Mouse (Mus musculus) lung, adult 2 months (tissue): ENCODE measurements around the gene St7.

Source experiments
- CTCF ChIP-seq: fragments of 200-500 bp; IDR thresholded peaks from 2 replicates; pipeline ENCODE4 v1.5.1; 2011; ENCODE audit warnings: mild to moderate bottlenecking, low read length, control low read depth; ENCODE audit not compliant: insufficient read depth
- POLR2A ChIP-seq: fragments of 200-500 bp; IDR thresholded peaks from 2 replicates; pipeline ENCODE4 v1.6.1; 2011; ENCODE audit warnings: low read depth, mild to moderate bottlenecking, control low read depth, low read length, borderline replicate concordance; ENCODE audit errors: extremely low read depth

- no peak for TF ChIP-seq POLR2A
- TF ChIP-seq CTCF = no peak
Observed at GRCm38 (mm10) chr6:17692647-17693046, at the start of gene St7.
